Mouse (Mus musculus) G1E (cell line): Measurements from ENCODE around the gene Ntf3.

Experiments
- CTCF ChIP-seq: IDR thresholded peaks from 2 replicates; pipeline ENCODE4 v1.5.1; 2012; ENCODE audit warnings: low read depth, low read length, inconsistent platforms, mixed read lengths
- TAL1 ChIP-seq: conservative IDR thresholded peaks from 2 replicates; pipeline ENCODE4 v1.6.1; 2012; ENCODE audit warnings: low read depth, low read length, inconsistent platforms, mixed read lengths

GRCm38 (mm10) chr6:126163181-126163621 lies 3.5 kb downstream of the Ntf3 start:
- TF ChIP-seq CTCF (no peak), TAL1 (no peak)
